Mouse (Mus musculus) adrenal gland, postnatal 25 days (tissue): Measurements from ENCODE around the gene Gm1043. TPM values are rescaled to one million over a fixed set of nuclear protein-coding genes. Genes with fewer than 3 reads are reported as not detected.

Experiments
- DNase-seq: peaks from one replicate; pipeline ENCODE4 v3.0.0; 2021; ENCODE audit warnings: mixed read lengths
- total RNA-seq: library from RNA; stranded (reverse); gene quantifications from 2 replicates; pipeline ENCODE4 v1.2.3, GENCODE M21; 2021

Gene Gm1043
- total RNA-seq, 1 experiment from 2014 or later: 0.24 TPM

DNA sequence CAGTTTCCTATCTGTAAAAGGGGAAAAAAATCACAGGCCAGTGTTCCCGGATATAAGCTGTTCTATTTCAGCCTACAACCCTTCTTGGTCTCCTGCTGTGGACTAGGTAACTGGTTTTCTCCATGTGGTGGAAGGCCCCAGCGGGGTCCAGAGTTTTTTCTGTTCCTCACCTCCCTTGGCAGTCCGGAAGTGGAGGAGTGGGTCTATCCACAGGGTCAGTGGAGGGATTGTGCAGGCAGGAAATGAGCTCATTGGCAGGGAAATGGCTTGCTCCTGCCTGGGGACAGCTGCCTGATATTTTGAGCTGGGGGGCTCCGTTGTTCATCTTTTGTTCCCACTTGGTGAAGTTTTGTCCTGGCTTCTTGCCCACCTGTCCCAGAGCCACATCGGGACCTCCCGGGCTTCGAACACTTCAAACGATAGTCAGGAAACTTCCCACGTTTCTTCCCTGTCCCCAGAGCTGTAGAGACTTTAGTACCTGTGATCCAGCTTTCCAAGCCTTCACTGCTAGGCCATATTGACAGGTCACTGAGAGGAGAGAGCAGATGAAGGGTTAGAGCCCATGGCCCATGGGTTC is 159.6 kb downstream of the Gm1043 start:
- no peak for DNase-seq

- DNase-seq: peak; percentile 45
Observed at GRCm38 (mm10) chr5:37245651-37246050, 160.5 kb downstream of the Gm1043 start.

GRCm38 (mm10) chr5:37246138-37246910 is 161.2 kb downstream of the Gm1043 start:
- no peak for DNase-seq

DNA sequence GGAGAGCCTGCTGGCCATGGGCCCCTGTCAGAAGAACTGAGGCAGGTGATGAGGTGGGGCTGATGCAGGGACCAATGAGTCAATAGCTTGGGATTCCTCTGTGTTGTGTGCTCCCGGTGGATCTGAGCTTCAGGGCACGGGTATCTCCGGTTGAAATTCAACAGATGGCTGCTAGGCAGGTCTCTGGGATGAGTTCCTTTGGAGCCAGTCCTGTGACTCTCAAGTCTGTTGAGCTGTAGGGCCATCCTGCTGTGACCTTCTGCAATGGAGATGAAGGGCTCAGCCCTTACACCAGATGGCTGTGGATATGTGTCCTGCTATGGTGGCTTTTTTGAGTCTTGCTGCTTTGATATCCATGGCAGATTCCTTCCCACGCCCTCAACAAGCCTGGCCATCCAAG is 162.3 kb downstream of the Gm1043 start:
- DNase-seq: no peak

DNA sequence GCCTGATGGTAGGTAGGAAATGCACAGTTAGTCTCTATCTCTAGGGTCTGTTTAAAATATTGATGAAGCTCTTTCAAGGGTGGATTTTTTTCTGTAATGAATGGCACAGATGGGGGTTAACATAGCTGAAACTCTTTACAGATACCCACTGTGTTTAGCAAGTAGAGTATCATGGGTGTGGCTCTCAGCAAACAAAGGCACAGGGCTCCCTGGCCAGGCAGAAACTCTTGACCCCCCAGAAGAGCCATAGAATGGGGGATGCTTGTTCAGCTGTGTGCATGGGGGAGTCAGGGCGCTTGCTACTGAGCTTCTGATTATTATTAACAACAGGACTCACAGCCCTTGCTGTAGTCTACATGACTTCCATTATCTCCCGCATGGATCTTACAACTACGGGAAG is 163.7 kb downstream of the Gm1043 start:
- DNase-seq: no peak

DNA sequence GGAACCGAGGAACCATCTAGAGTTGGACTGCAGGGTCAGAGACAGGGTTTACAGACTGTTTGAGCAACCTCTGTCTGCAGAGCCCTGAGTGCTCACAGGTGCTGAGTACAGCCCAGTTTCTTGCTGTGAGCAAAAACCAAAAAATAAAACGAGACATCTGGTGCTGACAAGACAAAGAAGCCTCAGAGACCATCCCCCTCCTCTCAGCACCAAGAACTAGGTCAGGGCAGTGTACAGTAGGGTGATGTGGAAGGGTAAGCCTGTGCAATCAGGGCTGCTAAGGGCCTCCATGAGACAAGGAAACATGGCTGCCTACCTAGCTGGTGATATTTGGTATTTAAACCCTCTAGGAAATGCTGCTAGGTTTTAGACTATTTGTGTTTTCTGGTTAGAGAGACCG is 166.4 kb downstream of the Gm1043 start:
- DNase-seq: no peak

DNA sequence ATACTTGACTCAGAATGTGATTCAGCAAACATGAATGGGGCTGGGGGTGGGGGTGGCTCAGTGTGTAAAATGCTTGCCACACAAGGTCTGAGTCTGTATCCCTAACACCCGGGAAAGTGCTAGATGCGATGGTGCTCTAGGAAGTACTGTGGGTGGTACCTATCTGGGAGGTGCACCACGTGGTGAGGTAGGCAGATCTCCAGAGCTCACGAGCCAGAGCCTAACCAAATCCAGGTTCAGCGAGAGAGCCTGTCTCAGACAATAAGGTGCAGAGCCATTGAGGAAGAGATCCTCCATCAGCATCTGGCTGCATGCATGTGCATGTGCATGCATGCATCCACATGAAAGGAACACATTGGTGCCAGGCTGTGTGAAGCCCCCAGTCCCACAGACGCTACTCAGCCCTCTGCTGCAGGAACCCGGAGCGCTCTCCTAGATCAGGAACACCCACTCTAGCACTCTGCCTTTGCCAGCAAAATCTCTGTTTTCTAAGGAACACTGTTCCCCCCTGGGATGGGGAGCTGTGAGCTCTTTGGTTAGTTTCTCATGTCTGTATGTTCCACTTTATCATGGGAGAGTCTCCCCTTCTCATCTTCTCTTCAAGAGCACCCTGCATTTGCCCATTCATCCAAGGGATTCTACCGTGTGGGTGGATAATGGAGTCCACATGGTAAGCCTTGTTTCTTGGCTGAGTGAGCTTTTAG is 167.1 kb downstream of the Gm1043 start:
- no peak for DNase-seq

DNA sequence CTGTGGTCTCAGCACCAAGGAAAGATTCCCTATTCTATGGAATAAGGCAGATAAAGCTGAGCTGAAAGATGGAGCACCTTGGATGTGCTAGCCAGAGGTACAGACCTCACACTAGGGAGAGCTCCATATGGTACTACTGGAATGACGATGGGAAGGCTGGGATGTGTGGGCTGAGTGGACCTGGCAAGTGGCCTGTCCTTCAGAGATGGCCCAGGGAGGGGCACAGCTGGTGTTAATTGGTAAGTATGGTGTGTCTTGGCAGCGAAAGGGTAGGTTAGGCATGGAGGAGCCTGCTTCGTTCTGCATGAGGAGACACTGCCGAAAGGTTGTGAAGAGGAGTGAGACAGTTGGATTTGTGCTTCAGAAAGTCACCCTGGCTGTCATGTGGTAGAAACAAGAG is 169.4 kb downstream of the Gm1043 start:
- DNase-seq: no peak

- no peak for DNase-seq
Observed at GRCm38 (mm10) chr5:37256823-37257222, 171.7 kb downstream of the Gm1043 start.

GRCm38 (mm10) chr5:37257243-37257642 is 172.1 kb downstream of the Gm1043 start:
- DNase-seq: peak; percentile 60

- DNase-seq: no peak
Observed at GRCm38 (mm10) chr5:37261734-37262133, 176.6 kb downstream of the Gm1043 start.

GRCm38 (mm10) chr5:37263816-37264215 is 178.6 kb downstream of the Gm1043 start:
- peak; percentile 43 for DNase-seq

Other genes with a start within 250 kb of the Gm1043 start
- gene Ppp2r2c, start 216.9 kb upstream of the Gm1043 start, total RNA-seq: 4.7 and 7.5 TPM in 2 replicates
- gene Wfs1, start 96.2 kb upstream of the Gm1043 start, total RNA-seq: 49.0 and 64.9 TPM in 2 replicates
- 5.0 and 9.5 TPM in 2 replicates for gene Crmp1, start 156.6 kb downstream of the Gm1043 start, total RNA-seq